Mouse (Mus musculus) hindbrain, embryonic 15.5 days (tissue): Measurements from ENCODE around the gene Psapl1. TPM values are rescaled to one million over a fixed set of nuclear protein-coding genes. Genes with fewer than 3 reads are reported as not detected.

Source experiments
- ATAC-seq: fragments of 200-750 bp; cut with Nextera tagmentation; 2 replicates; pipeline ENCODE4 v1.8.0; 2017; ENCODE audit warnings: low read depth, moderate number of reproducible peaks, moderate TSS enrichment; ENCODE audit not compliant: low FRiP score
- H3K27ac ChIP-seq: fragments of 300-500 bp; sonication (generic); replicated peaks from 2 replicates; pipeline ENCODE4 v1.5.1; 2015; ENCODE audit warnings: mild to moderate bottlenecking, inconsistent platforms
- H3K27me3 ChIP-seq: fragments of 300-500 bp; sonication (generic); 2 replicates; pipeline ENCODE4 v1.6.1; 2015; ENCODE audit warnings: control low read depth, inconsistent platforms
- H3K36me3 ChIP-seq: fragments of 300-500 bp; sonication (generic); 2 replicates; pipeline ENCODE4 v1.6.1; 2015; ENCODE audit warnings: control low read depth, inconsistent platforms
- H3K4me1 ChIP-seq: fragments of 300-500 bp; sonication (generic); replicated peaks from 2 replicates; pipeline ENCODE4 v1.6.1; 2015; ENCODE audit warnings: control low read depth, inconsistent platforms
- H3K4me2 ChIP-seq: fragments of 300-500 bp; sonication (generic); 2 replicates; pipeline ENCODE4 v1.6.1; 2015; ENCODE audit warnings: moderate library complexity, mild to moderate bottlenecking, inconsistent platforms
- H3K4me3 ChIP-seq: fragments of 300-500 bp; sonication (generic); 2 replicates; pipeline ENCODE4 v1.5.1; 2015; ENCODE audit warnings: mild to moderate bottlenecking, inconsistent platforms
- H3K9ac ChIP-seq: fragments of 300-500 bp; sonication (generic); 2 replicates; pipeline ENCODE4 v1.6.1; 2015; ENCODE audit warnings: inconsistent platforms
- H3K9me3 ChIP-seq: fragments of 300-500 bp; sonication (generic); 2 replicates; pipeline ENCODE4 v1.6.1; 2016; ENCODE audit warnings: control low read depth, inconsistent platforms
- WGBS: fragments of 180-500 bp; shearing (Covaris S2); methylation state at CpG from one replicate; pipeline ENCODE4 v1.1.7; 2015; 5-methylcytosine and 5-hydroxymethylcytosine counted together
- polyA plus RNA-seq: library from polyadenylated mRNA; unstranded; fragments of >200 nt; fragmentation: Nextera tagmentation; extraction: Ambion mirVana; gene quantifications from 2 replicates; pipeline ENCODE4 v1.2.1, GENCODE M21; 2015

Psapl1 gene
- polyA plus RNA-seq = 0.07 TPM in 1 of 2 replicates, not detected in the other

DNA sequence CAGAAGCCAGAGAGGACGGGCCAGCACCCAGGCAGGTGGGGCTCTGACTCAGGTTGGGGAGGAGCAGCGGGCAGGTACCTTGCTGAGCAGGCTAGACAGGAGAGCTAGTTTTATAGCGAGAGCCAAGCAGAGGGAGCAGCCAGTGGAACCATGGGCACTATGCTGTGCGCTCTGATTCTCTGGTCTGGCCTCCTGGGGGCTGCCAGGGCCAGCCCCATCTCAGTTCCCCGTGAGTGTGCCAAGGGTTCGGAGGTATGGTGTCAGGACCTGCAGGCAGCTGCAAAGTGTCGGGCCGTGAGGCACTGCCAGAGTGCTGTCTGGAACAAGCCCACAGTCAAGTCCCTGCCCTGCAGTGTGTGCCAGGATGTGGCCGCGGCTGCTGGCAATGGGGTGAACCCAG lies at the start of gene Psapl1:
Gene Psapl1, plus strand, starts transcription at position 106 of the 400 bp plus-strand sequence.
- 81% methylated on average over 10 of the region's 10 CpGs for WGBS
- no peak within 1 kb of the TSS for H3K4me2 ChIP-seq
- no peak for ATAC-seq
- no peaks in the 10 kb centered on the region for H3K9me3 ChIP-seq
- no peaks in the 10 kb centered on the region for H3K36me3 ChIP-seq
- no peak within 1 kb of the TSS for H3K4me3 ChIP-seq
- 0 out of 2 replicates have a peak, but pooled peaks cover 2% of the 10 kb centered on the region for H3K4me1 ChIP-seq
- no peak within 1 kb of the TSS for H3K27ac ChIP-seq
- H3K9ac ChIP-seq = no peak within 1 kb of the TSS
- H3K27me3 ChIP-seq = no peaks in the 10 kb centered on the region

DNA sequence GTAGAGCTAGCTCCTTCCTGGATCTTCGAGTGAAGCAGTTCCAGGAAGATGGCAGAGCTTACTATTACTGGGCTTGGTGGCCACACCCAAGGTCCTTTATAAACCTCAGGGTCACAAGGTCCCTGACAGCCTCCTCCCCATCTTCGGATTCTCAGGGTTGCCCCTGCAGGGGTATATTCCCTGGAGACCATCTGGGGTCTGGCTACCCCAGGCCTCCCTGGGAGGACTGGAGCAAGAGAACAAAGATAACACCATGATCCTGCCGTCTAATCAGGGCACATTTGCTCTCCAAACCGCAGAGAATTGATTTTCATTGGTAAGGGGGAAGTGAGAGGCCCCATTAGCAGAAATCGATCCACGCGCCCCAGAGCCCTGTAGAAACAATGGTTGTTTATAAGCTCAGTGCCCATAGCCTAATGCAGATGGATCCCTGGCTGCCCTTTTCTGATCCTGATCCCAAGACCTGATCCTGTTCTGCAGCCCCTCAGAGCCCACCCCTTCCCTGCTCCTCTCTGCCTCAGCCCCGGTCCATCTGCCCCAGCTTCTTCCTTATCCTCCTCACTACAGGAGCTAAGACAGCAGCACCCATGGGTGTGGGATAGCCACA lies 48.8 kb upstream of the Psapl1 start:
- WGBS = 27% methylated on average over 8 of the region's 8 CpGs
- ATAC-seq = no peak
- Histone ChIP-seq H3K27ac (no peak overlapping the region), H3K4me1 (peaks cover 13% of the 10 kb centered on the region), H3K36me3 (no peaks in the 10 kb centered on the region), H3K27me3 (no peaks in the 10 kb centered on the region), H3K9me3 (no peaks in the 10 kb centered on the region), H3K4me3 (no peak overlapping the region), H3K9ac (no peak overlapping the region), H3K4me2 (no peak overlapping the region)

- H3K4me3 ChIP-seq = no peak overlapping the region
- peaks cover 28% of the 10 kb centered on the region for H3K4me1 ChIP-seq
- H3K36me3 ChIP-seq = no peaks in the 10 kb centered on the region
- peak overlapping the region; percentile 17; the same call in 1 of the 2 replicates for H3K27ac ChIP-seq
- 67% methylated on average over 21 of the region's 21 CpGs for WGBS
- no peaks in the 10 kb centered on the region for H3K27me3 ChIP-seq
- H3K4me2 ChIP-seq = no peak overlapping the region
- ATAC-seq = no peak
- H3K9ac ChIP-seq = no peak overlapping the region
- H3K9me3 ChIP-seq = no peaks in the 10 kb centered on the region
These were observed 38.2 kb upstream of the Psapl1 start for GRCm38 (mm10) chr5:36165424-36166302.

- Histone ChIP-seq H3K4me2 (no peak overlapping the region), H3K27ac (peak overlapping the region; percentile 17; the same call in 1 of the 2 replicates), H3K27me3 (no peaks in the 10 kb centered on the region), H3K9me3 (no peaks in the 10 kb centered on the region), H3K36me3 (no peaks in the 10 kb centered on the region), H3K4me1 (peaks cover 28% of the 10 kb centered on the region), H3K4me3 (no peak overlapping the region), H3K9ac (no peak overlapping the region)
- ATAC-seq = peak; percentile 35; the same call in 1 of the 2 replicates
- WGBS = 73% methylated on average over 6 of the region's 6 CpGs
These were observed 37.3 kb upstream of the Psapl1 start for GRCm38 (mm10) chr5:36166346-36167013.

DNA sequence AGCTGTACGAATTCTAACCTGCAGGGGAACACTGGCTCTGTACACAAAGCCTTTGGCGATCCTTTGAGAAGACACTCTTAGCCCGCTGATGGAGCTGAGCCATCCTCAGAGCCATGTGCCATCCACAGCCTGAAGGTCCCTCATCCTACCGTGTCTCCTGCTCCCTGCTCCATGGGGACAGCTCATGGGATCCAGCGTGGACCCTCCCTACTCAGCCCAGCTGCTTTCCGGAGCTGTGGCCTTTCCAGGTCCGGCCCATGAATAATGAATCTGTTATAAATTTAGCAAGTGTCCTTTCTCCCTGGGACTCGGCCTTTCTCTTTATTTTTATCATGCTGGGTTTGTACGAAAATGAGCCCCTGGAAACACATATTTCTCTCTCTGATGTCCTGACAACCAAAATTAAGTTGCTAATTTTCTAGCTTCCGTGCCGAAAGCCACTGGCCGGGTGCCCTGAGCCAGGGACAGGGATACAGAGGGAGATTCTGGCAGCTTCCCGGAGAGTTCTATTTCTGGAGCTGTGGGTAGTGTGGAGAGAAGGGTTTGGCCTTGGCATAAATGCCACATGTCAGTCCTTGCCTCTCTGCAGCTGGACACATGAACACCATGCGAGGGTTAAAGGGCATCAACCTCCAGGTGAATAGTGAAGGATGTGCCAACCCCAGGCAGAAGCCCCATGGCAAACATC lies 34.7 kb upstream of the Psapl1 start:
- H3K36me3 ChIP-seq = no peaks in the 10 kb centered on the region
- peak; percentile 31; the same call in 1 of the 2 replicates for ATAC-seq
- 32% methylated on average over 14 of the region's 14 CpGs for WGBS
- no peaks in the 10 kb centered on the region for H3K9me3 ChIP-seq
- H3K27me3 ChIP-seq = no peaks in the 10 kb centered on the region
- H3K9ac ChIP-seq = no peak overlapping the region
- H3K4me2 ChIP-seq = no peak overlapping the region
- H3K4me1 ChIP-seq = peaks cover 28% of the 10 kb centered on the region
- peak overlapping the region; percentile 26; the same call in 1 of the 2 replicates for H3K27ac ChIP-seq
- H3K4me3 ChIP-seq = no peak overlapping the region

GRCm38 (mm10) chr5:36174569-36175115 lies 29.2 kb upstream of the Psapl1 start:
- H3K4me1 ChIP-seq = peaks cover 18% of the 10 kb centered on the region
- no peak overlapping the region for H3K4me3 ChIP-seq
- H3K9me3 ChIP-seq = no peaks in the 10 kb centered on the region
- WGBS = 6% methylated on average over 9 of the region's 9 CpGs
- no peaks in the 10 kb centered on the region for H3K36me3 ChIP-seq
- H3K27me3 ChIP-seq = no peaks in the 10 kb centered on the region
- no peak overlapping the region for H3K4me2 ChIP-seq
- no peak overlapping the region for H3K9ac ChIP-seq
- peak overlapping the region; percentile 53 for H3K27ac ChIP-seq
- peak; percentile 86 for ATAC-seq

- no peaks in the 10 kb centered on the region for H3K27me3 ChIP-seq
- no peak overlapping the region for H3K4me3 ChIP-seq
- H3K4me1 ChIP-seq = peaks cover 18% of the 10 kb centered on the region
- no peaks in the 10 kb centered on the region for H3K36me3 ChIP-seq
- WGBS = 87% methylated on average over 11 of the region's 11 CpGs
- no peak for ATAC-seq
- no peak overlapping the region for H3K27ac ChIP-seq
- H3K4me2 ChIP-seq = no peak overlapping the region
- no peaks in the 10 kb centered on the region for H3K9me3 ChIP-seq
- no peak overlapping the region for H3K9ac ChIP-seq
These were observed 27.4 kb upstream of the Psapl1 start for GRCm38 (mm10) chr5:36176409-36176808.

GRCm38 (mm10) chr5:36176873-36177272 lies 26.9 kb upstream of the Psapl1 start:
- no peak overlapping the region for H3K9ac ChIP-seq

DNA sequence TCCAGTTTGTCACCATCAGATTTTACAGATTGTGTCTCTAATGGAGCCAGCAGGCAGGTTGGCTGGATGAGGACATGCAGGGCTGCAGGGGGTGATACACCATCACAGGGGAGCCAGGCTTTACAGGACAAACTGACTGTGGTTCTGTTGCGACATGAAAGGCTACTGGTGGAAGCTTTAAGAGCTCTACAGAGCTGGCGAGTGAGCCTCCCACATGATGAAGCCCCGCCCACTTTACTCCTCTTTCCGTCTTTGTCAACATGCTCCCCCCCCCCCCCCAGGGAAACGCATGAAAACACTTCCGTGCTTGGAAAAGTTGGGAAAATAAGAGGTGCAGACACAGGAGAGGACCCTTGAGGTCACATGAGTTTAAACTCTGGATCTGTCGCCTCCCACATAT lies 25.6 kb upstream of the Psapl1 start:
- H3K4me1 ChIP-seq = peaks cover 20% of the 10 kb centered on the region
- H3K36me3 ChIP-seq = no peaks in the 10 kb centered on the region
- H3K4me2 ChIP-seq = no peak overlapping the region
- no peak overlapping the region for H3K27ac ChIP-seq
- H3K27me3 ChIP-seq = no peaks in the 10 kb centered on the region
- no peak overlapping the region for H3K4me3 ChIP-seq
- ATAC-seq = no peak
- H3K9me3 ChIP-seq = no peaks in the 10 kb centered on the region
- H3K9ac ChIP-seq = no peak overlapping the region
- WGBS = 63% methylated on average over 7 of the region's 7 CpGs

More at GRCm38 (mm10) chr5:36176873-36177272, 26.9 kb upstream of the Psapl1 start:
- no peaks in the 10 kb centered on the region for H3K27me3 ChIP-seq
- H3K4me2 ChIP-seq = no peak overlapping the region
- H3K27ac ChIP-seq = no peak overlapping the region
- peaks cover 18% of the 10 kb centered on the region for H3K4me1 ChIP-seq
- H3K9me3 ChIP-seq = no peaks in the 10 kb centered on the region
- WGBS = 95% methylated on average over 4 of the region's 4 CpGs
- no peak for ATAC-seq
- no peak overlapping the region for H3K4me3 ChIP-seq
- no peaks in the 10 kb centered on the region for H3K36me3 ChIP-seq

GRCm38 (mm10) chr5:36178785-36179184 lies 25.0 kb upstream of the Psapl1 start:
- ATAC-seq = no peak
- Histone ChIP-seq H3K27ac (no peak overlapping the region), H3K9me3 (no peaks in the 10 kb centered on the region), H3K4me2 (no peak overlapping the region), H3K9ac (no peak overlapping the region), H3K27me3 (no peaks in the 10 kb centered on the region), H3K4me1 (peaks cover 20% of the 10 kb centered on the region), H3K4me3 (no peak overlapping the region), H3K36me3 (no peaks in the 10 kb centered on the region)
- 91% methylated on average over 3 of the region's 3 CpGs for WGBS

DNA sequence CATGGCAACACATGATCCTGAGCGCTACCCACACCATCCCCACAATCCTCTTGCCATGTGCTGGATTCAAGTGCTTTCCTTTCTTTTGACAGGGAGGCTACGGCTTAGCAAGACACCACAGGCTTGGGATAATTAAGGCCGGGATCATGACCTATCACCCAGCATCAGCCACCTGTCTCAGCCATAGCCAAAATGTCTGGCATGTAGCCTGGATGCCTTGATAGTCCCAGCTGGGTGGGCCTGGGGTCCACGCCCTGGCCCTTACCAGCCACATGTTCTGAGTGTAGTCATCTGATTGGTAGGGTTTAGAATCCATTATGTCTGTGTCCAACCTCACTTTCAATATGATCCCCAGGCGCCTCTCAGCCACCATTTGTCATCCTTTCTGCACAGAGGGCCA lies 24.1 kb upstream of the Psapl1 start:
- 90% methylated on average over 5 of the region's 5 CpGs for WGBS

More for the DNA sequence above, 24.1 kb upstream of the Psapl1 start:
- no peaks in the 10 kb centered on the region for H3K27me3 ChIP-seq
- ATAC-seq = no peak
- no peak overlapping the region for H3K27ac ChIP-seq
- H3K36me3 ChIP-seq = no peaks in the 10 kb centered on the region
- H3K9me3 ChIP-seq = no peaks in the 10 kb centered on the region
- H3K4me2 ChIP-seq = no peak overlapping the region
- no peak overlapping the region for H3K4me3 ChIP-seq
- H3K4me1 ChIP-seq = peaks cover 14% of the 10 kb centered on the region
- H3K9ac ChIP-seq = no peak overlapping the region
